Mouse (Mus musculus): ENCODE results near the gene Dync1i1.
A peak's percentile ranks its signal among the peaks of the same experiment; 100 is the strongest.

Dync1i1 gene

GRCm38 (mm10) chr6:5858901-5859598, 133.6 kb downstream of the Dync1i1 start:
- no peak for DNase-seq

- no peak for DNase-seq
Observed at GRCm38 (mm10) chr6:5859630-5860029, 134.2 kb downstream of the Dync1i1 start.

GRCm38 (mm10) chr6:5866091-5866490, 140.7 kb downstream of the Dync1i1 start:
- no peak for DNase-seq

GRCm38 (mm10) chr6:5867221-5867620, 141.8 kb downstream of the Dync1i1 start:
- DNase-seq: no peak

GRCm38 (mm10) chr6:5871060-5871459, 145.6 kb downstream of the Dync1i1 start:
- DNase-seq: no peak

- no peak for DNase-seq
Observed at GRCm38 (mm10) chr6:5871581-5872298, 146.3 kb downstream of the Dync1i1 start.

GRCm38 (mm10) chr6:5889341-5889740, 163.9 kb downstream of the Dync1i1 start:
- no peak for DNase-seq

- DNase-seq: no peak
Observed at GRCm38 (mm10) chr6:5911295-5911694, 185.9 kb downstream of the Dync1i1 start.

GRCm38 (mm10) chr6:5915028-5915427, 189.6 kb downstream of the Dync1i1 start:
- DNase-seq: no peak

- no peak for DNase-seq
Observed at GRCm38 (mm10) chr6:5920670-5921069, 195.2 kb downstream of the Dync1i1 start.

GRCm38 (mm10) chr6:5922676-5923075, 197.2 kb downstream of the Dync1i1 start:
- DNase-seq: no peak

- no peak for DNase-seq
Observed at GRCm38 (mm10) chr6:5923148-5923547, 197.7 kb downstream of the Dync1i1 start.

- no peak for DNase-seq
Observed at GRCm38 (mm10) chr6:5930140-5930539, 204.7 kb downstream of the Dync1i1 start.

- DNase-seq: peak; percentile 62 to 71
Observed at GRCm38 (mm10) chr6:5935587-5936353, 210.3 kb downstream of the Dync1i1 start.

- DNase-seq: no peak
Observed at GRCm38 (mm10) chr6:5949812-5950392, 224.5 kb downstream of the Dync1i1 start.

GRCm38 (mm10) chr6:5956316-5956913, 231.0 kb downstream of the Dync1i1 start:
- DNase-seq: no peak

- no peak for DNase-seq
Observed at GRCm38 (mm10) chr6:5960728-5961127, 235.3 kb downstream of the Dync1i1 start.

GRCm38 (mm10) chr6:5961960-5962359, 236.5 kb downstream of the Dync1i1 start:
- no peak for DNase-seq

- DNase-seq: no peak
Observed at GRCm38 (mm10) chr6:5966376-5966775, 240.9 kb downstream of the Dync1i1 start.

GRCm38 (mm10) chr6:5966806-5967445, 241.5 kb downstream of the Dync1i1 start:
- DNase-seq: no peak

- no peak for DNase-seq
Observed at GRCm38 (mm10) chr6:5967545-5967944, 242.1 kb downstream of the Dync1i1 start.

- no peak for DNase-seq
Observed at GRCm38 (mm10) chr6:5969613-5970012, 244.2 kb downstream of the Dync1i1 start.
